Mouse (Mus musculus) ovary, adult 10 weeks (tissue): ENCODE measurements around the gene Cep41. TPM values are rescaled to one million over a fixed set of nuclear protein-coding genes. Genes with fewer than 3 reads are reported as not detected.

ENCODE experiments used
- polyA plus RNA-seq: library from polyadenylated mRNA; stranded (reverse); fragments of 350-450 nt; fragmentation: Illumina TruSeq; extraction: RNeasy Lipid Tissue Mini Kit (QIAGEN cat#74804); gene quantifications from one replicate; pipeline ENCODE4 v1.2.3, GENCODE M21; 2014

Cep41 gene
- polyA plus RNA-seq = 18.6 TPM

DNA sequence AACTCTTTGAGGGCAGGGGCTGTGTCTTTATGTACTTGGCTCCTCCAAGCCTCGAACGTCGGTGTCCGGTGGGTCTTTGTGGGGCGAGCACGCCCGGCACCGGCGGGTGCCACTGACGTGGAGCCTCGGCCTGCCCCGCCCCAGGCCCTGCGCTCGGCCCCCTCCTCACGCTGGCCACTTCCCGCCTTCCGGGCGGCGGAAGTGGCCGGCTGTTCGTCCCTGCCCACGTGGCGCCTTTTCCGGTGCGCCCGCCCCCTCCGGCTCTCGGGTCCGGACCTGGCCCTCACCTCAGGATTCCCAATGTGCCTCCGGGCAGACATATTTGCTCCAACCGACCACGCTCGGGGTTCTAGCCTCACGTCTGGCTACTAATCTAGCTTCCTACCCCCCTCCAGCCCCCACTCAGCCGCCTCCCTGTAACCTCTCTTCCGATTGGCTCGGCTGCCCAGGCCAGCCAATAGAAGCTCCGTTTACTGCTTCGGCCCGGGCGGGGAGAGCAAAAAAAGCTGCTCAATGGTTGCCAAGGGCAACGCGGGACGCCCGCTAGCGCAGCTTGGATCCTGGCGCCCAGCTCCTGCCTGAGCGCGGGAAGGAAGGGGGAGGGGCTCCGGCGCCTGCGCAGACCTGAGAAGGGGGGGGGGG is at the start of gene Cep41:
Gene Cep41 (minus strand): TSS at position 400 of the 642 bp plus-strand sequence.

GRCm38 (mm10) chr6:30723331-30723730 is 29.8 kb upstream of the Cep41 start, which contains the start of gene Mest:
Gene Mest (plus strand): TSS chr6:30723547.

GRCm38 (mm10) chr6:30638674-30639268 is 54.8 kb downstream of the Cep41 start, which contains the start of gene Cpa1:
Gene Cpa1 (plus strand): TSS chr6:30639218.

DNA sequence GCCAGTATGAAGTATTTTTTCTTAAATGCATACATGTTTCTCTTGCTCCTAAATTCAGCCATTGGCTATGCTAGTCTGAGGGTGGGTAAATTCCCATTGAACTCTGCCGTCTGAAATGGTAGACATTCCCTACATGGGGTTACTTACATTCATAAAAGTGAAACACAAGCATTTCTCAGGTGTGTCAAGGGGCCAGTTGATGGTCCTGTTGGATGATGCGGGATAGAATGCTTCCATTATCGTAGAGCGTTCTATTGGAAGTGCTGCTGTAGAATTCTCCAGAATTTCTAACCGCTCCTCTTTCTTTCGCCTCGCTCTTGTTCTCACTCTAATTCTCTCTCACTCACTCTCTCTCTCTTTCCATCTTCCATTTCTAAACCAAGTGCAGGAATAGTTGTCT is 82.8 kb downstream of the Cep41 start, which contains the start of gene Cpa5:
Gene Cpa5 (plus strand): TSS at position 301 of the 400 bp plus-strand sequence.

Other genes with a start within 250 kb of the Cep41 start
- gene Tmem209, start 184.0 kb downstream of the Cep41 start, polyA plus RNA-seq = 97.8 TPM
- gene Ssmem1, start 183.9 kb downstream of the Cep41 start, polyA plus RNA-seq = 0.34 TPM
- gene Cpa2, start 152.2 kb downstream of the Cep41 start, polyA plus RNA-seq = 1.8 TPM
- not detected for gene Cpa4, start 125.4 kb downstream of the Cep41 start, polyA plus RNA-seq
- not detected for gene Cpa5, start 82.7 kb downstream of the Cep41 start, polyA plus RNA-seq
- gene Cpa1, start 54.5 kb downstream of the Cep41 start, polyA plus RNA-seq = 0.88 TPM
- gene Mest, start 29.8 kb upstream of the Cep41 start, polyA plus RNA-seq = 38.5 TPM
- gene Copg2, start 203.0 kb upstream of the Cep41 start, polyA plus RNA-seq = 63.3 TPM
- not detected for gene Tsga13, start 221.8 kb upstream of the Cep41 start, polyA plus RNA-seq